Mouse (Mus musculus) heart, postnatal 14 days (tissue): ENCODE measurements around the gene Cacna1a. TPM values are rescaled to one million over a fixed set of nuclear protein-coding genes. Genes with fewer than 3 reads are reported as not detected.

Experiments used
- DNase-seq, 2 experiments: peaks; one replicate each; pipeline ENCODE4 v3.0.0; 2021 to 2022
- intact Hi-C: fragments of 180-260 bp; cut with DNase I; formaldehyde crosslinking; loops from one replicate; pipeline ENCODE4 v1.15.1; 2025
- long read RNA-seq, 2 experiments: library from polyadenylated mRNA; stranded (forward); transcript quantifications; one replicate each; pipeline ENCODE4 v2.0.0; 2021
- total RNA-seq, 2 experiments: library from RNA; stranded (reverse); gene quantifications; 2 replicates each; pipeline ENCODE4 v1.2.3; 2021

The Cacna1a gene
- 1 to 10 TPM; 4.4 to 4.7 TPM for total RNA-seq
- long read RNA-seq, experiment 1, partial matches to known transcripts, result 0 of 1 reads
- long read RNA-seq, experiment 1, other reads (novel, unspliced or antisense), result 0 of 1 reads
- long read RNA-seq, experiment 2, partial matches to known transcripts, result 0 of 1 reads
- long read RNA-seq, experiment 2, other reads (novel, unspliced or antisense), result 0 of 1 reads

DNA sequence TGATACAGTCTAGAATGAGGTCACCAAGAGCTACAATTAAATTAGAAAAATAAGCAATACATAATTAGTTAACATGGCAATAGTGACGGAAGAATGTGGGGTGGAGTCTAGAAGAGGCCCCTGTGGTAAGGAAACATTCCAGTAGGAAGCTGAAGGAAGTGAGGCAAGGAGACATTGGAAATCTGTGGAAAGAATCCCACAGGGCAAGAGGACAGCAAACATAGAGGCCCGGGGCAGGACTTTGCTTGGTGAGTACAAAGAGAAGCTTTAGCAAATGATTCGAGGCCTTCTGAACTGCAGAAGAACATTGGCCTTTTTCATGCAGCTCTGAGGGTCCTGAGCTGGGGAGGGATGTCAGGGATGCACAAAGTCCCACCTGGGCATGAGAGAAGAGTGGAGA, at the start of gene Cacna1a:
Gene Cacna1a (plus strand): TSS at position 166 of the 400 bp plus-strand sequence.
- no peak for DNase-seq
- intact Hi-C loops, result no loop called here

DNA sequence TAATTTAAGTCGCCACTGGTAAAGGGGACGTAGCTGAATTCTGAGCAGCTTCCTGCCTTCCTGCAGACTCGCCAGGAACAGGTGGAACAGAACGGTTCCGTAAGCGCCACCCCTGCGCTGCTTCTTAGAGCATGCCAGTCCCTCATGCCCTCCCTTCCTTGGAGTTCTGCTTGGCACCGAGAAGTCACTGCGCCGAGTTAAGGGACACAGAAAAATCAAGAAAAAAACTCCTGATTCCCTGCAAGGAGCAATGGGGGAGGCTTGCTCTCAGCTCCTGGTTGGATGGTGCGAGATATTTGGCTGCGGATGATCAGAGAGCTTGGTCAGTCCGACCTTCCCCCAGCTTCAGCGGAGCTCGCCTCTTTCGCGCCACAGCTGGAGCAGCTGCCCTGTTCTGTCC, 49.7 kb upstream of the Cacna1a start:
- intact Hi-C loops, result no loop called here
- no peak for DNase-seq

DNA sequence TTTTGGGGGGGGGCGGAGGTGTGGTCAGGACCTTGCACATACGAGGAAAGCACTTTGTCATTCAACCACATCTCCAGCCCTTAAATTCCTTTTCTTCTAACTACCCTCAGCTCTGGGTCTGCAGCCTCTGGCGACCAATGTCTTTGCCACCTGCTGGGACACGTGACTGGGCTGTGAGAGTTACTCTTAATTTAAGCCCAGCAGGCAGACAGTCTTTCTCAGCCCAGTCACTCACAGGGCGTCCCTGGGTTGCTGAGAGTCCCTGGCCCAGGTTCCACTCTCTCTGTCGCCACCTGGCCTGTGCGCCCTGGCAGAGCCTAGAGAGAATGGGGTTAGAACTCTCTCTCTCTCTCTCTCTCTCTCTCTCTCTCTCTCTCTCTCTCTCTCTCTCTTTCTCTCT, 48.9 kb upstream of the Cacna1a start:
- intact Hi-C loops, result no loop called here
- DNase-seq, result no peak

DNA sequence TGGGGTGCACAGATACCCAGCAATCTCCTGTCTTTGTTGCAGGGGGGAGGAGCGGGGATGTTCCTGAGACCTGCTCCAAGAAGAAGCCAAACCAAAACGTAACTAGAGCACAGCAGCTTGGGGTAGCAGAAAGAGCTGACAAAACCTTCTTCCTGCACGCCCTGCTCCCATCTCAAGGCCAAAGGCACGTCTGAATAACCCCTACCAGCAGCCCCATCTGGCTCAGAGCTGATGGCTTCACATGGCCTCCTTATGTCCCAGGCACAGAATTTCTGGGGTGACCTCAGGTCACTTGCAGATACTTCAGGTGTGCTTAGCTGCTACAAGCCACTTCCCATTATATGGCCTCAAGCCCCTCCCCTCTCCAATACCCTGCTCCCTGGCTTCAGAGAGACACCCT, 48.4 kb upstream of the Cacna1a start:
- intact Hi-C loops, result no loop called here
- no peak for DNase-seq

DNA sequence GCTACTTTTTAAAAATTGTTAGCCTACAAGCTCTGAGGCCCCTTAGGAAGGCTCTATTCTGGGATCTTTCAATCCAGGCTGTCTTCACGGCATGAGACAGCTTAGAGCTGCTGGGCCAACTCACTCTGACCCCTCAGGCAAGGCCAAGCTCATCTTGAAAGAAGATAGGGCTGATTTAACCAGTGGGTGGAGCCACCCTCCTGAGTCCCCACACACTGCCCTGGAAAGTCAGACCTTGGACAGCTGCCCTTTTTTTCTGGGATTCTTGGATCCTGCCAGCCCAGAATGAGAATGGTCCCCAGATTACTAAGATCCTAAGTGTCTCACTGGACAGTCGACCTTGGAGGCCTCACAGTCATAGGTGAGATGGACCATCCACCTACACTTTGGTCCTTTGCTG, 47.6 kb upstream of the Cacna1a start:
- intact Hi-C loops, result no loop called here
- DNase-seq, result no peak

DNA sequence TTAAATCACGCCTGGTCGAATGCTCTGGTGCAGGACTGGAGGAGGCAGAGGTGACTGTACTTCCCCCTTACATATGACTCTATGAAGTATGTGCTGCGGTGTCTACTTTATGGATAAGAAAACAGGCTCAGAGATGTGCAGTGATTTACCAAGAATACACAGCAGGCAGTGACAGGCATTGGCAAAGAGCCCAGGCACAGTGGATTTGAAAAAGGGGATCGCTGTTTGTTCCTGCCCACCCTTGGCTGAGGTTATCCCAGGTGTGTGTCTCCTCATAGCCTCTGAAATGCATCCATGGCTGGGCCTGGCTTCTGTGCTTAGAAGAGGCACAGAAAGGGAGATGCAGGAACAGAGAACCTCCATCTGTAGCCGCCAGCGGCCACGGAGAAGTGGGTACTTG, 42.7 kb upstream of the Cacna1a start:
- intact Hi-C loops, result no loop called here
- DNase-seq, result no peak

DNA sequence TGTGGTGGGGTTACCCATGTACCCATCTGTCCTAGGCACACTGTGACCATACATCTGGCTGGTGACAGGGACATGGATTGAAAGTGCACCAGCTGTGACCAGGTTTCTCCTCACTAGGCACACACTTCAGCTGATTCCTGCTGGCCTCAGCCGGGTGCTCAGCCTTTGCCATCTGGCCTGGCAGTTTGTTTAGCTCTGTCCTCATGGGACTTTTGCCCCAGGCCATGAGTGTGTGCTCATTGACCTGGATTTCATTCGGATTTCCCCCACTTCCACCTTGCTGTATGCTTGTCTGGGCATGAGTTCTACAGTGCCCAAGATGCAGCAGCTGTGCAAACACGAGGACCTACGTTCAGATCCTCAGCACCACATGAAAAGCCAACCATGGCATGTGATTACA, 41.8 kb upstream of the Cacna1a start:
- intact Hi-C loops, result no loop called here
- no peak for DNase-seq

DNA sequence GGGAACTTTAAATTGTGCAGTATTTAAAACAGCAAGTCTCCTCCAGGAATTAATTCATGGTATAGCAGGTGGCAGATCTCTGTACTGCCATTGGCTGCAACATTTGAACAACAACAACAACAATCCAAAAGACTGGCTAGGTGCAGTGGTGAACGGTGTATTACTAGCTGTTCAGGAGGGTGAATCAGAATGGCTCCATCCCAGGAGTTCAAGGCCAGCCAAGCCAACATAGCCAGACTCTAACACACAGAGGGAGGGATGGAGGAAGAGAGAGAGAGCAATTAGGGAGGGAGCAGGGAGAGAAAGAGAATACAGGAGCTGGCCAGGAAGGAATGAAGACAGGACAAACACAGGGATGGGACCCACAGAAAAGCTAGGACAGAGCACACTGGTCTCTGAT, 38.7 kb upstream of the Cacna1a start:
- intact Hi-C loops, result no loop called here
- no peak for DNase-seq

DNA sequence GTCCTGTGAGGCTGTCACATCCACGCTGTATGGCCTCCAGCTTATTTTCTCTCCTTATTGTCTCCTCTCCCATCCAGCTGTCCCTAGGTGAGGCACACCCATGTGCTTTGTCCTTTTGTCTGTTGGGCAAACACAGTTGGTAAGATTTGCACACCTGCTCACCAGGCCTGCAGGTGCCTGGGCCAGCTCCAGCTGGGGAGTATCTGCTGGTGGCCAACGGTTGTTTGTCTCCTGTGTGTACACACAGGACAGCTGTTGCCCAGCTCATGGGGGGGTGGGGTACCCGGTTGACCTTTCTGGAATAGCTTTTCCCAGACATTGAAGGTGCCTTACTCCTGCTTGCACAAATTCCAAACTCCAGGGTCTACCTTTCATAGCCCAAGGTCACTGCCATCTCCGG, 37.3 kb upstream of the Cacna1a start:
- DNase-seq, result no peak
- intact Hi-C loops, result no loop called here

DNA sequence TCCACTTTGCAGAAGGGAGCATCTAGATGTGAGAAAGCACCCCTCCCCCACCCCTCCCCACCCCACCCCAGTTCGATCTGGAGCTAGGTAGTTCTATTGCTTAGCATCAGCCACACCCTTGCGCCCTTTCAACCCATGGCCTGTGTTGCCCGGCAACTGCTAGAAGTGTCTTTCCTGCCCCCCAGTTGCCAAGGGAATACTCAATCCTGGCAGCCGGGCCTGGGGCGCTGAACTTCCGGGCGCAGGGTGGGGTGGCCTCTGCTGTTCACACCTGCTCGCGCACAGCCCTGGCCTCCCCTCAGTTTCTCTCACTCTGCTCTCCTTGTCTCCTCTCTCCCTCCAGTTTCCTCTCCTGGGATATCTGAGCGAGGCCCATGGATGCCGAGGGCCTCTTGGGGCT, 31.8 kb upstream of the Cacna1a start:
- DNase-seq, result no peak
- intact Hi-C loops, result loop anchor here (2.0 to 5.0 kb wide), 2 partner anchors 170 to 319 kb away; no protein-coding TSS in a partner anchor

DNA sequence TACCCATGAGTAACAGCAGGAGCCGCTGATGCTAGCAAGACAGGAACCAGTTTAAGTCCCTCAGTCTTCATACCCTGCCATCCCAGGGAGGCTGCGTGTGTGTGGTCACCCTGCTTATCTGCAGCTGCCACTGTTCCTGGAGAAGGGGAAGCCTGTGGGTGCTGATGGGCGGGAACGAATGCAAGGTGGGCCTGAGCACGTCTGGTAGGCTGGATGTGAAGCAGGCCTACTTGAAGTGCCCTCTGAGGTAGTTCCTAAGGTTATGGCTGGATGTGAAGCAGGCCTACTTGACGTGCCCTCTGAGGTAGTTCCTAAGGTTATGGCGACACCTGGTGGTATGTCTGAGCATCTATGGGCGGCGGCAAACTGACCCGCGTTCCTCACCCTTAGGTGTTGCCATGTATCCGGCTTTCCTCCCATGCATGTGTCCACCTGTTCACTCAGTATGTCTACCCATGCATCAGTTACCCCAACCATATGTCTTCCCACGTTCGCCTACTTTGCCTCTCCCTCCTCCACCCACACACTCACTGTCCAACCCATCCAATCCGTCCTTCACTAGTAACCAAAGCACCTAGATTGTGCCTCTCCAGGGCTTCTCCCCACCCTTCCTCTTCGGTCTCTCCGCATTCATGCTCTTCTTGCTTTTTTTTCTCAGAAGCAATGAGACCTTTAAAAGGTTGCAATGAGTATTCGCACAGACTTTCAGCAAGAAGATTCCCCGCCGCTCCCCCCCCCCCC, 30.4 kb upstream of the Cacna1a start:
- intact Hi-C loops, result loop anchor here (1.0 to 5.0 kb wide), 3 partner anchors 66 to 320 kb away; no protein-coding TSS in a partner anchor

DNA sequence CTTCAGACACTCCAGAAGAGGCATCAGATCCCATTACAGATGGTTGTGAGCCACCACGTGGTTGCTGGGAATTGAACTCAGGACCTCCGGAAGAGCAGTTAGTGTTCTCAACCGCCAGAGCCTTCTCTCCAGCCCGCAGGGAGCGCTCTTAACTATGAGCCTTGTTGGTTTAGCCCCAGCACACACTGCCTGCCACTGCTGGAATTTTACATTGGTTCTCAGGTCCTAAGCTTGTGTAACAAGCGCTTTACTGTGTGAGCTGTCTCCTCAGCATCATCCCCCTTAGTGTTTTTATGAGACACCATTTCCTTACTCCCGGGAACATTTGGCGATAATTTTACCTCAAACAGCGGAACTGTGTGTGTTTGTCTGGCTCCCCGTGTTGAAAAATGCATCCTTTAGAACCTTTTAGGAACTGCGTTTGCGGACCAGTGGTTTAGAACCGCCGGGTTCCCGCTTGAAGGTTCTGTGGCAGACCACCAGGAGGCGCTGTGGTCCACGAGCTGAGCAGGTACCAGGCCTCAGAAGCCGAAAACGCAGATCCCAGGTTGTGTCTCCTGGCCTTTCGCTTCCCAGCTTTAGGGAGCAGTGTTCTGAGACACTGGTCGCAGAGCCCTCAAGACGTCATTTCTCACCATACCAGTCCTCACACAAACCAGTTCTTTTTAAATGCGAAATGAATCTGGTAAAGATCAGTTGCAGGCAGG, 24.7 kb upstream of the Cacna1a start:
- intact Hi-C loops, result loop anchor here (1.0 to 5.0 kb wide), 4 partner anchors 151 to 449 kb away; no protein-coding TSS in a partner anchor
- peak; percentile 80 to 89 for DNase-seq

More for the DNA sequence above, 30.4 kb upstream of the Cacna1a start:
- DNase-seq, result peak; percentile 81 to 91

DNA sequence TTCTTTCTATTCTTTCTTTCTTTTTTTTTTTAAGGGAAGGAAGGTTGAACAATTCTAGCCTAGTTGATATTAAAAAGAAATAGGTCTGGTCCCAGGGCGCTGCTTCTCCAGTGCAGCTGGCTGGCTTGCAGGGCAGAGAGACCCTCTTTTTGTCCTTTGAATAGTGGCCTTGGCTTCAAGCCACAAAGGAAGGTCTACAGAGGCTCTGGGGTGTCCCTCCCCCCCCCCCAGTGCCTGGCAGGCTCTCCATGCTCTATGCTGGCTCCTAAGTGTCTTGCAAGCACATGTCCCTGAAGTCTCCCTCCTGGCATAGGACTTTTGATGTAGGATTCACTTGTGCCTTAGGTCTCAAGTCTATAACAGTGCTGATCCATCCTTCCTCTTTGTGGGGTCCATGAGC, 23.0 kb upstream of the Cacna1a start:
- no peak for DNase-seq
- intact Hi-C loops, result no loop called here

DNA sequence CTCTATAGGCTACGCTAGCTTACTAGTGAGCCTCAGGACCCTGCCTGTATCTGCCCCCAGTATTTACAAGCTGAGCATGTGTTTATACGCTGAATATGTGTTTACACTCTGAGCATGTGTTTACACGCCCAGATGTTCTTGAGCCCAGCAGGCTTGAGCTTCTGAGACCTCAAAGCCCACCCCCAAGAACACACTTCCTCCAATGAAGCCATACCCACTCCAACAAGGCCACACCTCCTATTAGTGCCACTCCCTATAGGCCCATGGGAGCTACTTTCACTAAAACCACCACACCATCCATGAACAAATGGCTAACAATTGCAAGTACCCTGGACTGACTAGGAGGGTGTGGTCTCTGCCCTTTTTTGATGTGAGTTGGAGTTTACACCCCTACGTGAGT, 17.3 kb upstream of the Cacna1a start:
- intact Hi-C loops, result no loop called here
- no peak for DNase-seq

DNA sequence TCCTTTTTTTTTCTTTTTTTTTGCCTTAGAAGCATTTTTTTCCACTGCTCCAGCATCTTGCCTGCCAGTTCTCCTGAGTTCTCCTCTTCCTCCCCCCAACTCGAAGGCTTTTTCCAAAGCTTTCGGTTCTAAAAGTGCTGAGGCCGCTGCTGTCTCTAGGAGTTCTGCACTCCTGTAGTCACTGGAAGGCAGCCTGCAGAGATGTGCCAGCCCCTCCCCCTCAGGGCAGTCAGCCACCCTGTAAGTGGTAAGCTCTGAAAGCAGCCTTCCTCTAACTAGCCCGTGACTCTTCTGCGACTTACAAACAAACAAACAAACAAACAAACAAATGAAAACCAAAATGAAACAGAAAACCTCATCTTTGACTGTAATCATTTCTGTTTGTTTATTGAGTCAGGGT, 13.2 kb upstream of the Cacna1a start:
- intact Hi-C loops, result no loop called here
- no peak for DNase-seq

DNA sequence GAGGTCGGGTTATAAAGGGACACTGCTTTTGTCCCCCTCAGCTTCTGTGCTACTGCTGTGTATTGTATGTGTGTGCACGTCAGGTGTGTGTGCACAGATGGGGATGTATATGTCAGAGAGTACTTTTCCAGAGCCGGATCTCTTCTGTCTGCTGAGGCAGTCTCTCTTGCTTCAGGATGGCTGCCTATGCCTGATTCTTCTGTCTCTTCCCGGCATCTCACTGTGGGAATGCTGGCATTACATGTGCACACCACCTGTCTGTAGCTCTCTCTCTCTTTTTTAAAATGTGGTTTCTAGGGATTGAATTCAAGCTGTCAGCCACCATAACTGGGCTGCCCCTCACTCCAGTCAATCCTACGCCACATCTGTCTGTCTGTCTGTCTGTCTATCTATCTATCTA, 12.4 kb upstream of the Cacna1a start:
- DNase-seq, result no peak
- intact Hi-C loops, result no loop called here

DNA sequence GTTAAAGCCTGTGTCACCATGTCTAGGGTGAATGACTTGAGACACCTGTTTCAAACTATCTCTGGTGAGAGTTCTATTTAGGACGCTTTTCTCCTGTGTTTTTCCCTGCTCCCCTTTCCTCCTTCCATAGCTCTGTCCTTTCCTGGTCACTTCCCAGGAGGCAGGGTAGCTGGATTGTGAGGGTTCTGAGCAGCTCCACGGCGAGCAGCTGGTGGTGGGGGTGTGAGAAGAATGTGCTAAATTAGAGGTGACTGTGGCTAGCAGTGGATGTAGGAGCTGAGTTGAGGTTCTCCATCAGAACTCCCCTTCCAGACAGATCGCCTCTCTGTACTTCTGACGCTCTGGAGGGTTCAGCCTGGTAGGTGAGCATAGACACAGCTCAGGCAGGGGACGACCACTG, 11.7 kb upstream of the Cacna1a start:
- intact Hi-C loops, result no loop called here
- no peak for DNase-seq

DNA sequence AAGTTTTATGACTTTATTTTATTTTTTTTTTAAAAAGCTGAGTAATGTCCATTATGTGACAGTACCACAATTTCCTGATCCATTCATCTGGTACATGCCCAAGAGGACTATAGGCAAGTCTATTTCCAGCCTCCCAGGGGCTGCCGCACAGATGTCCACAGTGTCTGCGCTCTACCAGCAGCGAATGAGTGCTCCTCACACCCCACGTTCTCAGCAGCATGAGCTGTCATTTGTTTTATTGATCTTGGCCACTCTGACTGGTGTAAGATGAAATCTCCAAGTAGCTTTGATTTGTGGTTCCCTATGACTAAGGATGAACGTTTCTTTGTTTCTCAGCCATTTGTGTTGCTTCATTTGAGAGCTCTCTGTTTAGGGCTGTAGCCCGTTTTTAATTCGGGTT, 6.6 kb upstream of the Cacna1a start:
- intact Hi-C loops, result no loop called here
- no peak for DNase-seq

DNA sequence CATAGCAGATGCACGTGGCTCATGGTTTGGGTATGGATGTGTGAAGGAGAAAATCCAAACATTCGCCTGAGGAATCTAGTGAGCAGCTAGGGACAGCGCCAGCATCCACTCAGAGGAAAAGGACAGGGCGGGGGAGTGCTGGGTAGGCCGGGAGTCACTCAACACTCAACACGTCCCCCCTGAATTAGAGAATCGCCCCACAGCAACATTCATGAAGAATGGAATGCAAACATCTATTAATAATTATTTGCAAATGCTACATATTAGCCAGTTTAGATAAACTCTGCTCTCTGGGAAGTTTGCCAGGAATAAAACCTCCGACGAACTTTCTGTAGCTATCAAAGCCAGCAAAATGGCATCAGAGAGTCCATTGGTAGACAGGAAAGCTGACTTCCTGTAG, 533 bp downstream of the Cacna1a start:
- DNase-seq, result peak in 1 of 2 experiments; percentile 36
- intact Hi-C loops, result no loop called here

DNA sequence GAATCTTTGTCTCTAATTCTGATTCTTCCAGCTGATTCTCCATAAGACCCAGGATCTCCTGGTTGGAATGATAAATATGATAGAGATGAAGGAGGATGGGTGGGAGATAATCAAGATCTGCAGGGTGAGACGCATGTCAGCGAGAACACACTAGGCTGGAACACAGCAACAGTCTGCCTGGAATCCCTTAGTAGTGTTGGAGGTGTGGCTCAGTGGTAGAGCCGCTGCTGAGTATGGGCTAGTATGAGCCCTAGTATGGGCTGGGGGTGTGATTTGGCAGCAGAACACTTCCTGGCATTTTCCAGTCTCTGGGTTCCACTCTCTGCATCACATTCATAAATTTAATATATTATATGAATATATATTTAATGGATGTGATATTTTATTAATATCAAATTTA, 933 bp downstream of the Cacna1a start:
- intact Hi-C loops, result no loop called here

DNA sequence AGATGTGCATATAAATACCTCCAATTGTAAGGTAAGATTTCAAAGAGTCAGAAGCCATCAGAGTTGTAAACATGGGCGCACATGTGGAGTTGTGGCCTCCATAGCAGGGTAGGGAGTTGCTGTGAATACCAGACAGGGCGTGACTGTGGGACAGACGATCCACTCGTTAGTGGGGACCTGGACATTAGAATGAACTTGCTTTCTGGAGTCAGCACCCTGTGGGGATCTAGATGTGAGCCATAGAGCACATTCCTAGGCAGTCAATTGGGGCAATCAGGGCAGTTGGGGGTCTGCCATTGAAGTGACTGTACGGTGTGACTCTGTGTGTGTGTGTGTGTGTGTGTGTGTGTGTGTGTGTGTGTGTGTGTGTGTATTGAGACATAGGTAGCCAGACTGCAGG, 3.4 kb downstream of the Cacna1a start:
- intact Hi-C loops, result no loop called here

More for the DNA sequence above, 933 bp downstream of the Cacna1a start:
- no peak for DNase-seq

More for the DNA sequence above, 3.4 kb downstream of the Cacna1a start:
- no peak for DNase-seq
